Mouse (Mus musculus) E14TG2a.4 (cell line): Measurements from ENCODE around the gene Gm20388.

Source experiments
- CTCF ChIP-seq: conservative IDR thresholded peaks from 2 replicates; pipeline ENCODE4 v1.5.1; 2014; ENCODE audit warnings: low read length
- NANOG ChIP-seq: IDR thresholded peaks from 2 replicates; pipeline ENCODE4 v1.6.1; 2014; ENCODE audit warnings: borderline replicate concordance, low read length, mixed read lengths

- peak; percentile 69 for TF ChIP-seq CTCF
- no peak for TF ChIP-seq NANOG
These were observed 1839.9 kb downstream of the Gm20388 start for GRCm38 (mm10) chr8:121750512-121750911.
